Mouse (Mus musculus) heart, embryonic 16.5 days (tissue): ENCODE data around the gene Ctbp2. TPM values are rescaled to one million over a fixed set of nuclear protein-coding genes. Genes with fewer than 3 reads are reported as not detected.

ENCODE experiments used
- ATAC-seq: fragments of 200-750 bp; cut with Nextera tagmentation; replicated peaks from 2 replicates; pipeline ENCODE4 v1.8.0; 2017; ENCODE audit warnings: moderate number of reproducible peaks; ENCODE audit not compliant: insufficient read depth, low FRiP score; ENCODE audit errors: extremely low read depth
- H3K27ac ChIP-seq: fragments of 300-500 bp; sonication (generic); 2 replicates; pipeline ENCODE4 v1.5.1; 2014; ENCODE audit warnings: mild to moderate bottlenecking, low read length, control low read depth, moderate library complexity
- H3K27me3 ChIP-seq: fragments of 300-500 bp; sonication (generic); 2 replicates; pipeline ENCODE4 v1.6.1; 2014; ENCODE audit warnings: low read length, mixed read lengths; ENCODE audit not compliant: control insufficient read depth, insufficient read depth
- H3K36me3 ChIP-seq: fragments of 300-500 bp; sonication (generic); 2 replicates; pipeline ENCODE4 v1.6.1; 2014; ENCODE audit not compliant: control insufficient read depth, insufficient read depth
- H3K4me1 ChIP-seq: fragments of 300-500 bp; sonication (generic); 2 replicates; pipeline ENCODE4 v1.6.1; 2014; ENCODE audit warnings: low read length, mixed read lengths; ENCODE audit not compliant: control insufficient read depth, insufficient read depth
- H3K4me2 ChIP-seq: fragments of 300-500 bp; sonication (generic); 2 replicates; pipeline ENCODE4 v1.6.1; 2014; ENCODE audit warnings: low read depth, mild to moderate bottlenecking, control low read depth, low read length
- H3K4me3 ChIP-seq: fragments of 300-500 bp; sonication (generic); 2 replicates; pipeline ENCODE4 v1.5.1; 2014; ENCODE audit warnings: mild to moderate bottlenecking, control low read depth, low read length
- H3K9ac ChIP-seq: fragments of 300-500 bp; sonication (generic); 2 replicates; pipeline ENCODE4 v1.6.1; 2014; ENCODE audit warnings: low read length, control low read depth
- H3K9me3 ChIP-seq: fragments of 300-500 bp; sonication (generic); replicated peaks from 2 replicates; pipeline ENCODE4 v1.6.1; 2016; ENCODE audit warnings: low read length; ENCODE audit not compliant: control insufficient read depth
- WGBS: fragments of 180-500 bp; shearing (Covaris S2); extraction: QIAGEN DNeasy Blood & Tissue Kit; methylation state at CpG from one replicate; pipeline ENCODE4 v1.1.7; 2014; 5-methylcytosine and 5-hydroxymethylcytosine counted together
- polyA plus RNA-seq: library from polyadenylated mRNA; unstranded; fragments of >200 nt; fragmentation: Nextera tagmentation; extraction: Ambion mirVana; gene quantifications from 2 replicates; pipeline ENCODE4 v1.2.1, GENCODE M21; 2015

The Ctbp2 gene
- polyA plus RNA-seq, 1 experiment from 2014 or later, result 44.6 TPM

GRCm38 (mm10) chr7:133083936-133084614 lies 40.1 kb downstream of the Ctbp2 start:
- Histone ChIP-seq H3K27ac (no peak overlapping the region), H3K36me3 (no peaks in the 10 kb centered on the region; the same call in 1 of the 2 replicates), H3K9me3 (no peaks in the 10 kb centered on the region), H3K4me1 (peaks cover 20% of the 10 kb centered on the region), H3K27me3 (no peaks in the 10 kb centered on the region), H3K4me2 (no peak overlapping the region), H3K4me3 (no peak overlapping the region), H3K9ac (no peak overlapping the region)
- no peak for ATAC-seq
- 75% methylated on average over 13 of the region's 13 CpGs for WGBS

- Histone ChIP-seq H3K4me1 (no peaks in the 10 kb centered on the region), H3K9ac (no peak overlapping the region), H3K27ac (no peak overlapping the region), H3K4me3 (no peak overlapping the region), H3K4me2 (no peak overlapping the region), H3K9me3 (no peaks in the 10 kb centered on the region), H3K27me3 (no peaks in the 10 kb centered on the region), H3K36me3 (peaks cover 2% of the 10 kb centered on the region)
- no peak for ATAC-seq
- WGBS, result 81% methylated on average over 1 of the region's 1 CpGs
These were observed 45.2 kb downstream of the Ctbp2 start for GRCm38 (mm10) chr7:133078929-133079328.

GRCm38 (mm10) chr7:133074462-133075133 lies 49.6 kb downstream of the Ctbp2 start:
- no peaks in the 10 kb centered on the region for H3K27me3 ChIP-seq
- whole genome bisulfite sequencing, result 61% methylated on average over 10 of the region's 10 CpGs

GRCm38 (mm10) chr7:133073147-133073651 lies 51.0 kb downstream of the Ctbp2 start:
- peaks cover 11% of the 10 kb centered on the region for H3K4me1 ChIP-seq
- H3K4me3 ChIP-seq, result no peak overlapping the region
- no peak overlapping the region for H3K27ac ChIP-seq
- ATAC-seq, result no peak
- H3K9me3 ChIP-seq, result no peaks in the 10 kb centered on the region
- WGBS, result 88% methylated on average over 9 of the region's 9 CpGs
- peaks cover 7% of the 10 kb centered on the region; the same call in 1 of the 2 replicates for H3K36me3 ChIP-seq
- H3K27me3 ChIP-seq, result no peaks in the 10 kb centered on the region
- H3K4me2 ChIP-seq, result no peak overlapping the region
- H3K9ac ChIP-seq, result no peak overlapping the region

More at GRCm38 (mm10) chr7:133074462-133075133, 49.6 kb downstream of the Ctbp2 start:
- Histone ChIP-seq H3K9ac (no peak overlapping the region), H3K9me3 (no peaks in the 10 kb centered on the region), H3K27ac (no peak overlapping the region), H3K4me3 (no peak overlapping the region), H3K4me2 (no peak overlapping the region), H3K36me3 (peaks cover 7% of the 10 kb centered on the region; the same call in 1 of the 2 replicates), H3K4me1 (peaks cover 11% of the 10 kb centered on the region)
- ATAC-seq, result no peak

GRCm38 (mm10) chr7:133072535-133072934 lies 51.6 kb downstream of the Ctbp2 start:
- Histone ChIP-seq H3K9me3 (no peaks in the 10 kb centered on the region), H3K36me3 (peaks cover 7% of the 10 kb centered on the region; the same call in 1 of the 2 replicates), H3K27ac (no peak overlapping the region), H3K27me3 (no peaks in the 10 kb centered on the region), H3K4me3 (no peak overlapping the region), H3K4me1 (peaks cover 15% of the 10 kb centered on the region), H3K9ac (no peak overlapping the region), H3K4me2 (no peak overlapping the region)
- no peak for ATAC-seq
- 90% methylated on average over 4 of the region's 4 CpGs for WGBS

- H3K27me3 ChIP-seq, result no peaks in the 10 kb centered on the region
- no peak overlapping the region for H3K4me3 ChIP-seq
- peaks cover 34% of the 10 kb centered on the region for H3K4me1 ChIP-seq
- WGBS, result 46% methylated on average over 7 of the region's 7 CpGs
- no peak overlapping the region for H3K4me2 ChIP-seq
- no peak overlapping the region for H3K9ac ChIP-seq
- no peaks in the 10 kb centered on the region for H3K9me3 ChIP-seq
- peak overlapping the region; percentile 81 for H3K27ac ChIP-seq
- peaks cover 7% of the 10 kb centered on the region; the same call in 1 of the 2 replicates for H3K36me3 ChIP-seq
- peak; percentile 64; the same call in 1 of the 2 replicates for ATAC-seq
These were observed 56.8 kb downstream of the Ctbp2 start for GRCm38 (mm10) chr7:133067321-133067841.

- H3K4me1 ChIP-seq, result peaks cover 34% of the 10 kb centered on the region
- H3K9ac ChIP-seq, result 0 out of 2 replicates have a peak overlapping the region, but pooled peaks have one; percentile 36
- H3K4me3 ChIP-seq, result no peak overlapping the region
- peak; percentile 34; the same call in 1 of the 2 replicates for ATAC-seq
- no peaks in the 10 kb centered on the region for H3K27me3 ChIP-seq
- no peaks in the 10 kb centered on the region for H3K9me3 ChIP-seq
- peaks cover 5% of the 10 kb centered on the region; the same call in 1 of the 2 replicates for H3K36me3 ChIP-seq
- peak overlapping the region; percentile 81 for H3K27ac ChIP-seq
- WGBS, result 40% methylated on average over 6 of the region's 6 CpGs
- H3K4me2 ChIP-seq, result no peak overlapping the region
These were observed 57.4 kb downstream of the Ctbp2 start for GRCm38 (mm10) chr7:133066776-133067175.

GRCm38 (mm10) chr7:133062055-133062454 lies 62.1 kb downstream of the Ctbp2 start:
- H3K4me1 ChIP-seq, result peaks cover 44% of the 10 kb centered on the region
- no peak overlapping the region for H3K4me2 ChIP-seq
- no peaks in the 10 kb centered on the region for H3K27me3 ChIP-seq
- H3K27ac ChIP-seq, result no peak overlapping the region
- H3K36me3 ChIP-seq, result peaks cover 5% of the 10 kb centered on the region; the same call in 1 of the 2 replicates
- no peak overlapping the region for H3K9ac ChIP-seq
- no peak overlapping the region for H3K4me3 ChIP-seq
- H3K9me3 ChIP-seq, result no peaks in the 10 kb centered on the region
- no peak for ATAC-seq
- WGBS, result 71% methylated on average over 3 of the region's 3 CpGs
